Mouse (Mus musculus) CD4-positive, CD25-positive, alpha-beta regulatory T cell (primary cell): ENCODE measurements around the gene Gm9857. TPM values are rescaled to one million over a fixed set of nuclear protein-coding genes. Genes with fewer than 3 reads are reported as not detected.

Experiments used
- polyA plus RNA-seq: library from polyadenylated mRNA; unstranded; fragments of 100-300 nt; shearing (Covaris generic); gene quantifications from one replicate; pipeline ENCODE4 v1.2.1, GENCODE M21; 2017

Gm9857 gene
- polyA plus RNA-seq, result not detected

DNA sequence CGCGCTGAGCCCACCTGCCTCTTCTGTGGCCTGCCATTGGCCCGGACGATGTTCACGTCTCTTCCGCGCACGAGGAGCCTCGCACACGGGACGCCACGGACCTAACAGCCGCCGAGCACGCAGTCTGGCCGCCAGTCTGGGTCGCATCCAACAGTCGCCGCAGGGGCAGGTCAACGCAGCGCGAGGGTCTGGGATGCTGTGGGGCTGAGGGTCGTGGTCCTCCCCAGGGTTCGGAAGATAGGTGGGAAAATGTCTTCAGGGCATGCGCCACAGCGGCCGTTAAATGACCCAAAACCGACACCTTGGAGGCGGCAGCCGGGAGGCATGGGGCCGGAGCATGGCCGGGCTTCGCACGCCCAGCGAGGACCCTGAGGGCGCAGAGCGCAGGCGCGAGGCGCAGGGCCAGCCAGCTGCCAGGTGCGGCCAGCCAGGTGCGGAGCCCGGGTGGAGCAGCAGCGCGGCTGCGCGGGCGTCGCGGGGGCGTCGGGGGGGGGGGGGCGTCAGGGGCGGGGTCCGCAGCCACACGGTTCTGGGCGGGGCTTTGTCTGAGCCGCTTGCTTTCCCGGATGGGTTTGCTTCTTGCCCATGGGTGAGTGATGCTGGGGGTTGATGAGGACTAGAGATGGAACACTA, at the start of gene Gm9857:
Gene Gm9857, minus strand, starts transcription at position 445 of the 633 bp plus-strand sequence.

DNA sequence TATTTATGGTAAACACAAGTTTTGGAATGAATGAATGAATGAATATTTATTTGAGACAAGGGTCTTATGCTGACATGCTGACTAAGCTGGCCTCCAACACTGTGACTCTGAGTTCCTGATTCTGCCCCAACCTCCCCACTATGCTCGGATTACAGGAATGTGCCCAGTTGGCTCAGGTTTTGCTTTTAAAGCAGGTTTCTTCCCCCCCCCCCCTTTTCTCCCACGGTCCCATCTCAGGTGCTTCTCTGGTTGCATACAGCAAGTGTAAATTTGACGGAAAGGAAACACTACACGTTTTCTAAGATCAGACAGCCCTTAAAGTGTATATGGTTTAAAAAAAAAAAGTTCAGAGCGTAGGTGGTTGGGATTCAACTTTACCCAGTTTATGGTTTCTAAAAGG, 672 bp downstream of the Gm9857 start, which contains the start of gene Henmt1:
Gene Henmt1, plus strand, starts transcription at position 301 of the 400 bp plus-strand sequence.

DNA sequence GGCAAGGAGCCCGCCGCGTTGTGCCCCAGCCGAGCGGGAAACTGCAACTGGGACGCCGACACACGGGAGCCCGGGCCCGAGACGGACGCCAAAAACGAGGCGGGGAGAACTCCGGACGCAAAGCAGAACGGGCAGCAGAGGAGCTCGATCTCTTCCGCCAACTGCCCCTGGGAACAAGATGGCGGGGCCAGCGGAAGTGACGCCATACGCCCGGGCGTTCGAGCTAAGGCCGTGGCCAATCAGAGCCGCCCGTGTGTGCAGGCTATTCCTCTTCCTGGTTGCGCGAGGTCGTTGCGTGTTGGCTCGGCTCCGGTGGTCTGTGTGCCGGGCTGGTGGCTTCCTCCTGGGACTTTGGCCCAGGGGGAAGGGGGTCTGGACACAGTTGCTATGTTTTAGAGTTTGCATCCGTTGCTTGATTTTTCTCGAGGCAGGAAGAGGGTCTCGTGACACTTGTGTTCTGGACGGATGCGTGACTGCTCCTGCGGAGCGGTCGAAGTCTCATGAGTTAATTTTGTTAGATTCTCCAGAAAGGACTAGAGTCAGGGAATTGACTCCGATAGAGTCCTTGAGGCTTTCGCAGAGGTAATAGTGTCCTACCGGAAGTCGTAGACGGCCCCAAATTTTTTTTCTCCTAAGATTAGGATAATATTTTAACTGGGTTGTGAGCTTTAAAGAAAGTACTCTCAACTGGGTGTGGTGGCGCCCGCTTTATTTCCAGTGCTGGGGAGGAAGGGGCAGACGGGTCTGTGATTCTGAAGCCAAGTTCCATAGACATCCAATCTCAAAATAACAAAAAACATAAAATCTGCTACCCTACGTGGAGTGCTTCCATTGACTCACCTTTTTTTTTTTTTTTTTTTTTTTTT, 28.5 kb downstream of the Gm9857 start, which contains the start of gene Prpf38b:
Gene Prpf38b, minus strand, starts transcription at position 180 of the 866 bp plus-strand sequence.

Other genes starting within 250 kb of the Gm9857 start
- gene Gpsm2, start 218.1 kb downstream of the Gm9857 start, polyA plus RNA-seq, result 6.7 TPM
- 0.04 TPM for gene Aknad1, start 200.8 kb downstream of the Gm9857 start, polyA plus RNA-seq
- 59.5 TPM for gene Stxbp3, start 99.9 kb downstream of the Gm9857 start, polyA plus RNA-seq
- 0.26 TPM for gene Fndc7, start 50.4 kb downstream of the Gm9857 start, polyA plus RNA-seq
- gene Prpf38b, start 28.7 kb downstream of the Gm9857 start, polyA plus RNA-seq, result 206 TPM
- 1.7 TPM for gene Henmt1, start 572 bp downstream of the Gm9857 start, polyA plus RNA-seq
- gene Fam102b, start 87.2 kb upstream of the Gm9857 start, polyA plus RNA-seq, result 8.3 TPM
- gene Slc25a54, start 140.0 kb upstream of the Gm9857 start, polyA plus RNA-seq, result not detected
- gene Slc25a24, start 182.7 kb upstream of the Gm9857 start, polyA plus RNA-seq, result 19.3 TPM